Mouse (Mus musculus): Measurements from ENCODE around the gene Mre11a. TPM values are rescaled to one million over a fixed set of nuclear protein-coding genes. Genes with fewer than 3 reads are reported as not detected.

The Mre11a gene
- polyA plus RNA-seq, 1 experiment from 2014 or later = 9.8 TPM

- 99% methylated on average over 2 of the region's 2 CpGs for WGBS
- Histone ChIP-seq H3K4me3 (replicated peaks; ENCODE audit: low read length) (no peak overlapping the region), H3K27ac (no peak overlapping the region), H3K9me3 (ENCODE audit: control insufficient read depth, low read length) (no peaks in the 10 kb centered on the region), H3K4me1 (replicated peaks; ENCODE audit: control insufficient read depth, insufficient read depth, low read length) (no peaks in the 10 kb centered on the region), H3K27me3 (ENCODE audit: control insufficient read depth, insufficient read depth, low read length) (no peaks in the 10 kb centered on the region), H3K9ac (no peak overlapping the region), H3K36me3 (replicated peaks; ENCODE audit: control insufficient read depth, insufficient read depth) (peaks cover 64% of the 10 kb centered on the region), H3K4me2 (replicated peaks) (no peak overlapping the region)
- no peak for ATAC-seq (ENCODE audit: low FRiP score)
- DNase-seq (ENCODE audit: low spot score) = no peak
Measured at GRCm38 (mm10) chr9:14805714-14806113, 21.3 kb downstream of the Mre11a start.

- Histone ChIP-seq H3K4me2 (replicated peaks) (no peak overlapping the region), H3K4me1 (replicated peaks; ENCODE audit: control insufficient read depth, insufficient read depth, low read length) (no peaks in the 10 kb centered on the region), H3K9ac (no peak overlapping the region), H3K27ac (no peak overlapping the region), H3K9me3 (ENCODE audit: control insufficient read depth, low read length) (no peaks in the 10 kb centered on the region), H3K36me3 (replicated peaks; ENCODE audit: control insufficient read depth, insufficient read depth) (peaks cover 66% of the 10 kb centered on the region), H3K4me3 (replicated peaks; ENCODE audit: low read length) (no peak overlapping the region), H3K27me3 (ENCODE audit: control insufficient read depth, insufficient read depth, low read length) (no peaks in the 10 kb centered on the region)
- 100% methylated on average over 1 of the region's 1 CpGs for WGBS
- DNase-seq (ENCODE audit: low spot score) (no peak), ATAC-seq (ENCODE audit: low FRiP score) (no peak)
Measured at GRCm38 (mm10) chr9:14806786-14807185, 22.3 kb downstream of the Mre11a start.

- WGBS = 95% methylated on average over 5 of the region's 5 CpGs
- DNase-seq (ENCODE audit: low spot score) (no peak), ATAC-seq (ENCODE audit: low FRiP score) (no peak)
- Histone ChIP-seq H3K9me3 (ENCODE audit: control insufficient read depth, low read length) (no peaks in the 10 kb centered on the region), H3K4me1 (replicated peaks; ENCODE audit: control insufficient read depth, insufficient read depth, low read length) (no peaks in the 10 kb centered on the region), H3K4me2 (replicated peaks) (no peak overlapping the region), H3K27ac (no peak overlapping the region), H3K4me3 (replicated peaks; ENCODE audit: low read length) (no peak overlapping the region), H3K36me3 (replicated peaks; ENCODE audit: control insufficient read depth, insufficient read depth) (peaks cover 71% of the 10 kb centered on the region), H3K9ac (no peak overlapping the region), H3K27me3 (ENCODE audit: control insufficient read depth, insufficient read depth, low read length) (no peaks in the 10 kb centered on the region)
Measured at GRCm38 (mm10) chr9:14810111-14810510, 25.7 kb downstream of the Mre11a start.

DNA sequence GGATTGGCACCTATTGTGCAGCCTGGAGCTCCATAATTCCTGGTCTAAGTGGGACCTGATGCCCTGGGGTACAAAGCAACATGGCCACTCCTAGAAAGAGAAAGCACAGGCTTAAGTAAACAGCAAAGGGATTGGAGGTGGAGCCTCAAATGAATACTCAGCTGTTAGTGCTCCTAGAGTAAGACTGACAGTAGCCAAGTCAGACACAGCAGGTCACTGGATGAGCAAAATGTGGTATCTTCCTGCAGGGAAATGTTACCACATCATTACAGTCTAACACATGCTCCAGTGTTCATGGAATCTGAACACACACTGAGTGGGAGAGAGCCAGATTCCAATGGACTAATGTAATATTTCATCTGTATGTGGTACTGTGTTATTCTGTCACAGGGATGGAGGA lies 36.9 kb downstream of the Mre11a start:
- peaks cover 60% of the 10 kb centered on the region for H3K36me3 ChIP-seq (replicated peaks; ENCODE audit: control insufficient read depth, insufficient read depth)

GRCm38 (mm10) chr9:14824840-14825239 lies 40.4 kb downstream of the Mre11a start:
- H3K4me3 ChIP-seq (replicated peaks; ENCODE audit: low read length) = no peak overlapping the region
- no peaks in the 10 kb centered on the region for H3K9me3 ChIP-seq (ENCODE audit: control insufficient read depth, low read length)
- 91% methylated on average over 5 of the region's 5 CpGs for WGBS
- H3K27ac ChIP-seq = no peak overlapping the region
- no peaks in the 10 kb centered on the region for H3K4me1 ChIP-seq (replicated peaks; ENCODE audit: control insufficient read depth, insufficient read depth, low read length)
- DNase-seq (ENCODE audit: low spot score) (no peak), ATAC-seq (ENCODE audit: low FRiP score) (no peak)
- H3K36me3 ChIP-seq (replicated peaks; ENCODE audit: control insufficient read depth, insufficient read depth) = peaks cover 48% of the 10 kb centered on the region
- H3K27me3 ChIP-seq (ENCODE audit: control insufficient read depth, insufficient read depth, low read length) = no peaks in the 10 kb centered on the region
- no peak overlapping the region for H3K4me2 ChIP-seq (replicated peaks)
- H3K9ac ChIP-seq = no peak overlapping the region

More for the DNA sequence above, 36.9 kb downstream of the Mre11a start:
- Histone ChIP-seq H3K9me3 (ENCODE audit: control insufficient read depth, low read length) (no peaks in the 10 kb centered on the region), H3K4me3 (replicated peaks; ENCODE audit: low read length) (no peak overlapping the region), H3K4me2 (replicated peaks) (no peak overlapping the region), H3K4me1 (replicated peaks; ENCODE audit: control insufficient read depth, insufficient read depth, low read length) (no peaks in the 10 kb centered on the region), H3K27me3 (ENCODE audit: control insufficient read depth, insufficient read depth, low read length) (no peaks in the 10 kb centered on the region), H3K9ac (no peak overlapping the region), H3K27ac (no peak overlapping the region)
- ATAC-seq (ENCODE audit: low FRiP score) (no peak), DNase-seq (ENCODE audit: low spot score) (no peak)

- H3K36me3 ChIP-seq (replicated peaks; ENCODE audit: control insufficient read depth, insufficient read depth) = peaks cover 51% of the 10 kb centered on the region
- no peak overlapping the region for H3K4me3 ChIP-seq (replicated peaks; ENCODE audit: low read length)
- WGBS = 89% methylated on average over 2 of the region's 2 CpGs
- H3K4me1 ChIP-seq (replicated peaks; ENCODE audit: control insufficient read depth, insufficient read depth, low read length) = no peaks in the 10 kb centered on the region
- H3K27ac ChIP-seq = no peak overlapping the region
- no peaks in the 10 kb centered on the region for H3K27me3 ChIP-seq (ENCODE audit: control insufficient read depth, insufficient read depth, low read length)
- ATAC-seq (ENCODE audit: low FRiP score) (no peak), DNase-seq (ENCODE audit: low spot score) (no peak)
- H3K9ac ChIP-seq = no peak overlapping the region
- no peaks in the 10 kb centered on the region for H3K9me3 ChIP-seq (ENCODE audit: control insufficient read depth, low read length)
- H3K4me2 ChIP-seq (replicated peaks) = no peak overlapping the region
Measured at GRCm38 (mm10) chr9:14827875-14828274, 43.4 kb downstream of the Mre11a start.

GRCm38 (mm10) chr9:14832046-14832445 lies 47.6 kb downstream of the Mre11a start:
- H3K4me1 ChIP-seq (replicated peaks; ENCODE audit: control insufficient read depth, insufficient read depth, low read length) = no peaks in the 10 kb centered on the region
- H3K4me2 ChIP-seq (replicated peaks) = no peak overlapping the region
- H3K4me3 ChIP-seq (replicated peaks; ENCODE audit: low read length) = no peak overlapping the region
- WGBS = 89% methylated on average over 5 of the region's 5 CpGs
- no peak overlapping the region for H3K9ac ChIP-seq
- peaks cover 69% of the 10 kb centered on the region for H3K36me3 ChIP-seq (replicated peaks; ENCODE audit: control insufficient read depth, insufficient read depth)
- ATAC-seq (ENCODE audit: low FRiP score) = no peak
- no peak for DNase-seq (ENCODE audit: low spot score)
- H3K27ac ChIP-seq = no peak overlapping the region
- H3K9me3 ChIP-seq (ENCODE audit: control insufficient read depth, low read length) = no peaks in the 10 kb centered on the region
- no peaks in the 10 kb centered on the region for H3K27me3 ChIP-seq (ENCODE audit: control insufficient read depth, insufficient read depth, low read length)

DNA sequence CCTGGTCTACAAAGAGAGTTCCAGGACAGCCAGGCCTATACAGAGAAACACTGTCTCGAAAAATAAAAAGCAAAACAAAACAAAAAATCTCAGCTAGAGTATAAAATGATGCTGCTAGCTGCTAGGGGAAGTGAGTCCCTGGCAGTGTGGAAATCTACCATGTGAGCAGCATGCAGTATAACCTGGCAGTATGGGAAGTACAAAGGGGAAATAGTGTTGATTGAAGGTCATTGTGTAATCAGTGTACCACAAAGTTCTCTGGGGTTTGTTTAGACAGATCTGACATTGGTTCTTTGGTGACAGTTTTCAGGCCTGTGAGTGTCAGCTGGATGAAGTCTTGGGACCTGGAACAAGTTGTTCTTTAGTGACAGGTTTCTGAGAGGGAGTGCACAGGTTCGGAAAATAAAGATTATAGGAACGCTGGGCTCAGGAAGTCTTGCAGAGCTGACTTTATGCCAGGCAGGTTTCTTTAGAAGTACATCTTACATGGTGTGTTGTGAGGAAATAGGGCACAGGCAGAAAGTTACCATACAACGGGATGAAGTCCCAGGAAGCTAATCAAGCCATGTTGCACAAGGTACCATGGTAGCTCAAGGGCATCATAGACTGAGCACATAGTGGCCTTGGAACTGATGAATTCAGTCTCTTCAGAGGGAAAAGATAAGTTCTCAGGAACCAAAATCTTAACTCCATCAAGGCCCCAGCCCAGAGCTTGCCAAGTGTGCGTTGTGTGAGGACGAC lies 51.1 kb downstream of the Mre11a start:
- H3K9me3 ChIP-seq (ENCODE audit: control insufficient read depth, low read length) = no peaks in the 10 kb centered on the region
- no peak for ATAC-seq (ENCODE audit: low FRiP score)
- H3K4me1 ChIP-seq (replicated peaks; ENCODE audit: control insufficient read depth, insufficient read depth, low read length) = no peaks in the 10 kb centered on the region
- 96% methylated on average over 6 of the region's 6 CpGs for WGBS
- H3K27ac ChIP-seq = no peak overlapping the region
- peaks cover 49% of the 10 kb centered on the region for H3K36me3 ChIP-seq (replicated peaks; ENCODE audit: control insufficient read depth, insufficient read depth)
- no peak overlapping the region for H3K4me3 ChIP-seq (replicated peaks; ENCODE audit: low read length)
- no peak overlapping the region for H3K4me2 ChIP-seq (replicated peaks)
- no peak for DNase-seq (ENCODE audit: low spot score)
- no peak overlapping the region for H3K9ac ChIP-seq
- H3K27me3 ChIP-seq (ENCODE audit: control insufficient read depth, insufficient read depth, low read length) = no peaks in the 10 kb centered on the region

DNA sequence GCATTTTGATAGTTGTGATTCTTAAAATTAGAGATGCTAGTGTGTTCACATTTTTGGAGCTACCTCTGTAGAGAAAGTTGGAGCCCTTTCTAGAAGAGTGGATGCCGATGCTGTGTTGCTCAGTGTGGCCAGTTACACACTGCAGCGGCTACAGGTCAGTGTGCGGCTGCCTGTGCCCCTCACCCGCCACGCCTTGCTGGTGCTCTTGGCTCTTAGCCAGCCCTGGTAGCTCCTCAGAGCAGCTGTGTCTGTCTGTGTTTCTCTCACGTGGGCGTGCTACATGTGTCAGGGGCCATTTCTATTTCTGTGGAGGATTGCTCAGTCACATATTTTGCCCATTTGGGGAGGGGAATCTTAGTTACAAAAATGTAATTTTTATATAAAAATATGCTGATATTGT lies 55.1 kb downstream of the Mre11a start:
- Histone ChIP-seq H3K36me3 (replicated peaks; ENCODE audit: control insufficient read depth, insufficient read depth) (peaks cover 20% of the 10 kb centered on the region), H3K9ac (no peak overlapping the region), H3K27ac (no peak overlapping the region), H3K27me3 (ENCODE audit: control insufficient read depth, insufficient read depth, low read length) (no peaks in the 10 kb centered on the region), H3K9me3 (ENCODE audit: control insufficient read depth, low read length) (no peaks in the 10 kb centered on the region), H3K4me2 (replicated peaks) (no peak overlapping the region), H3K4me3 (replicated peaks; ENCODE audit: low read length) (no peak overlapping the region), H3K4me1 (replicated peaks; ENCODE audit: control insufficient read depth, insufficient read depth, low read length) (no peaks in the 10 kb centered on the region)
- DNase-seq (ENCODE audit: low spot score) = no peak
- 36% methylated on average over 7 of the region's 7 CpGs for WGBS
- 0 out of 2 replicates have a peak, but pooled peaks have one; percentile 53 for ATAC-seq (ENCODE audit: low FRiP score)

GRCm38 (mm10) chr9:14839970-14840369 lies 55.5 kb downstream of the Mre11a start:
- Histone ChIP-seq H3K4me2 (replicated peaks) (no peak overlapping the region), H3K9me3 (ENCODE audit: control insufficient read depth, low read length) (no peaks in the 10 kb centered on the region), H3K4me1 (replicated peaks; ENCODE audit: control insufficient read depth, insufficient read depth, low read length) (no peaks in the 10 kb centered on the region), H3K27ac (no peak overlapping the region), H3K9ac (no peak overlapping the region), H3K4me3 (replicated peaks; ENCODE audit: low read length) (no peak overlapping the region), H3K27me3 (ENCODE audit: control insufficient read depth, insufficient read depth, low read length) (no peaks in the 10 kb centered on the region), H3K36me3 (replicated peaks; ENCODE audit: control insufficient read depth, insufficient read depth) (peaks cover 16% of the 10 kb centered on the region)
- ATAC-seq (ENCODE audit: low FRiP score) = no peak
- no peak for DNase-seq (ENCODE audit: low spot score)
- 78% methylated on average over 5 of the region's 5 CpGs for WGBS

Data from hindbrain, embryonic 14.5 days (tissue).